Mouse (Mus musculus) NIH3T3 (cell line): ENCODE measurements around the gene Pde2a.

ENCODE experiments used
- DNase-seq: peaks from one replicate; pipeline ENCODE4 v3.0.0-alpha.2; 2012; ENCODE audit warnings: low read depth

Pde2a gene

DNA sequence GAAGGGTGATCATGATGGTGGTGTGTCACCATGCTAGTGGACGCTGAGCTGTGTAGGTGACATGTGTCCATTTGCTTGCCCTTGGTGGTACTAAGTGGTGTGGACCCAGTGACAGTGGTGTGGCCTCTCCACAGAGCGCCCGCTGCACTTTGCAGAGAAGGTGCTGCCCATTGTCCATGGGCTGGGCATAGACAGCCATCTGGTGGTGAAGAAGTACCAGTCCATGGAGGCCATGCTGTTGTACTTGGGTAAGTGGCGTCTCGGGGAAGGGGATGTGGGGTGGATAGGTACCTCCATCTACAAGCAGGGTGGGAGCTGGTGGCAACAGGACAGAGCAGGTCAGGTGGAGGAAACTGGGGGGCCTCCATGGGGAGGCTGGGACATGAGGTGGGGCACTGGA, 17.7 kb upstream of the Pde2a start:
- DNase-seq: no peak

DNA sequence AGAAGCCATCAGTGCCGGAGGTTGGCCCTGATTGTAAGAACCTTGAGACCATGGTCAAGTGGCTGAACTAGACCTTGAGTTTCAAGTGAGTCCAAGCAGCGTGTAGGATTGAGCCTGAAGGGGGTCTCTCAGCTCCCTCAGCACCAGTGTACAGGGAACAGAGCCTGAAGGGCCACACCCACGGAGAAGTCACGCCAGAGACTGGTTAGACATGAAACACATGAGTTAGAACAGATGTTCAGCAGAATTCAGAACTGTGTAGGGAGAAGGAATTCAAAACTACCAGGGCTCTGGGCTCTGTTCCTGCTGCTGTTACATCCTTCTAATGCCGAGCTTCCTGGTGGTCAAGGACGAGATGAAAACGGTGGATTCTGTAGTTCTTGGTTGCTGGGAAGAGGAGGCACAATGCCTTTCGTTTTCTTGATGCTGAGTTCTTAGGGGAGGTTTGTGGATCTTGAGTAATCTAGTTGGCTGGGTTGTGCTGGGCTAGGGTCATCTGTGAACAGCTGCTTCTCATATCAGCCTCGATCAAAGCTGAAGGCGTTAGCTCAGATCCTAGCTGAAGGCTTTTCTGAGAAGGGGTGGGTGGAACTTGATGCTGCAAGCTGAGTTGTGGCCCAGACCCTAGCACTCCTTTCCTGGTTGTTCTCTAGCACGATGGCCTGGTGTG, 11.1 kb upstream of the Pde2a start, which contains the start of gene Gm45837:
TSS of gene Gm45837 (plus strand) at position 620 of the 670 bp plus-strand sequence.
- no peak for DNase-seq

DNA sequence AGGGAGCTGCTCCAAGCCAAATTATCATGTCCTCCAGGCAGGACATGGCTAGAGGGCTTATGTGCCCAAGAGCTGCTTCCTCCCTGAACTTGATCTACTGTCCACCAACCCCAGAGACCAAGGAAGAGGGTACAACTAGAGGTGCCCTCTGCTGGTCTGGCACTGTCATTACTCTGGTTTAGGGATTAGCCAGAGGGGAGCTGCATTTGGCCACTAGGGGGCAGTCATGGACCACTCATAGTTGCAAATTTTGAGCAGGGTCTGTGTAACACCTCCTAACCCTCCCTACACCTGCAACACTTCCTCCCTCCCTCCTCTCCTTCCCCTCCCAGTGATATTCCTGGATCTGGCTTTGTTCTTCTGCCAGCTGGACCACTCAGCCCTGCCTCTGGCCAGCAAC, 8.7 kb upstream of the Pde2a start:
- DNase-seq: peak; percentile 86

DNA sequence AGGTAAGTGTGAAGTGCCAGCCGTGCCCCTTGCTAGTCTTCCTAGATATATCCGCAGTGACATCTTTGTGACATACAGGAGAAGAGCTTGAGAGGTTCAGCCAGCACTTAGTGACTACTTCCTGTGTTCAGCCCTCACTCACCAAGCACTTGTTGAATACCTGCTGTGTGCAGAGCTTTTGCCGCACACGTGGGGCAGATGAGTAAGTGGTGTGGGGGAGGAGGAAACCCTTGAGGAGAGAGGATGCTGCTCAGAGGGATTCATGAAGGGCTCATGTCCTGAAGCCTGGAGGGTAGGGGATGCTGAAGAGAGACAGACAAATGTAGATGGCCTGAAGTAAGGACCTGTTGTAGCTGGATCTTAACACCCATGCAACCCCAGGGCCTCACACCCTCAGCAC, 7.3 kb upstream of the Pde2a start:
- no peak for DNase-seq

DNA sequence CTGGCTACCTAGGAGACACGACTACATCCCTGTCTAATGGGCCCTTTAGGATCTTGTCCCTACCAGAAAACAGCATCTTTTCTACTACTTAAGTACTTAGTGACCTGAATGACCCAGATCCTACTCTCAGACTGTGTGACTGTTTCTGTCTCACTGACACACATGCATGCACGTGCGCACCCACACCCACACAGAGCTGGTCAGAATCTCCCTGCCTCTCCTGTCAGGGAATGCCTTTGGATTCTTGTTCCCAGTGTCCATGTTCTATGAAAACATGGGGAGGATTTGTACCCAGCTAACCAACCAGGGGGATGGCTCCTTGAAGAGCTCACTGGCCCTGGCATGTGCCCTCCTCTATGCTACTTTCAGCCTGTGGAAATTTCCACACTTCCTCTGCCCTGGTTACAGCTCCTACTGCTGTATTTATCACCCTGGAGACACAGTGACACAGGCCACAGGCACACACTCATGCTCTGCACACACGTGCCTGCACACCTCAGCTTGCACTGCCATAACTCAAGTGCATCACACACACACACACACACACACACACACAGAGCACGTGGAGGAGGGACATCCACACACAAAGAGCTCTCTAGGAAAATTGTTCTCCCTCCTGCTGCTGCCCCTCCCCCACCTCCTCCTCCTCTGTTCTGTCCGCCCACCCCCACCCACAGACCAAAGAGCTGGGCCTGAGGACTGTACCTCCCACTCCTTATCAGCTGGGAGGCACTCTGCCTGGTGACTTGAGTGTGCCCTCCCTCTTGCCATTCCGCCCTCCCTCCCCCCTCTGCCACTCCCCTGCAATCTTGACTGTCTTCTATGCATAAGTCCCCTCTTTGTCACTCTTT, 6.6 kb upstream of the Pde2a start:
- no peak for DNase-seq

DNA sequence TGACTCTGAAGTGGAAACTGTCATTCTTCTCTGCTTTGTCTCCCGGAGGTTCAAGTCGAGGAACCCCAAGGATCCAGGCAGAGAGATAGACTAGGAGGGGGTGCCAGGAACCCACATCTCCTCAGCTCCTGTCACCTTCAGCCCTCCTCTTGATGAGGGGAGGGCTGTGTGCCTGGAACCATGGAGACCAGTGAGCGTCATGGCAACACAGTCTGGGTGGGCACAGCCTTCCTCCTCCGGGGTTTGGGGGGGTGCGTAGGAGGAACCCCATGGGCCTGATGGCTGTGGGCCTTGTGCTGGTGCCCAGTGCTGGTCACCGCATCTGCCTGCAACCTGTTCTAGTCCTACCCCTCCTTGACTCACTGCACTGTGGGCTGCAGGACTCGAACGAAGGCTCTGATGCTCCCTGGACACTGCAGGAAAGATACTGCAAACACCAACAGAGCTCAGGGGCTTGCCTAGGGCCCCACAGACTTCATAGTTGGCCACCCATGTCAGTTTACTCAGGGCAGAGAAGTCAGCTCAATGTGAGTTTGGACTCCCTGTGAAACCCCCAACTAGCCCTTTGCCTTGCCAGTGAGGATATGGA, 5.9 kb upstream of the Pde2a start:
- no peak for DNase-seq

DNA sequence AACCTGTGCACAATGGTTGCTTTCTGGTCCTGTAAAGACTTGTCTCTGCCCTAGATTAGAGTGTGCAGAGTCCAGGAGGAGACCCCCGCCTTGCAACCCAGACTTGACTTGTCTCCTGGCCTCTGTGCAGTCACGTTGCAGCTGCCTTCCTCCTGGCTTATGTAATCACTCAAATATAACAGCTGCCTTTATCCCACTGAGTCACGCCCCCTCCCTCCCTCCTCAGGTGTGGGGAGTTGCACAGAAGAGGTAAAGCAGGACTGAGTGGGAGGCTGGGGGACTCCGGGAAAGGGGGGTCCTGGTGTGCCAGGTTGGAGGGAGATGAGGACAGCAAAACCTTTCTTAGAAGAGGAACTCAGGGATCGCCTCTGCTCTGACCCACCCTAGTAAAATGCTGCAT, 5.1 kb upstream of the Pde2a start:
- no peak for DNase-seq

DNA sequence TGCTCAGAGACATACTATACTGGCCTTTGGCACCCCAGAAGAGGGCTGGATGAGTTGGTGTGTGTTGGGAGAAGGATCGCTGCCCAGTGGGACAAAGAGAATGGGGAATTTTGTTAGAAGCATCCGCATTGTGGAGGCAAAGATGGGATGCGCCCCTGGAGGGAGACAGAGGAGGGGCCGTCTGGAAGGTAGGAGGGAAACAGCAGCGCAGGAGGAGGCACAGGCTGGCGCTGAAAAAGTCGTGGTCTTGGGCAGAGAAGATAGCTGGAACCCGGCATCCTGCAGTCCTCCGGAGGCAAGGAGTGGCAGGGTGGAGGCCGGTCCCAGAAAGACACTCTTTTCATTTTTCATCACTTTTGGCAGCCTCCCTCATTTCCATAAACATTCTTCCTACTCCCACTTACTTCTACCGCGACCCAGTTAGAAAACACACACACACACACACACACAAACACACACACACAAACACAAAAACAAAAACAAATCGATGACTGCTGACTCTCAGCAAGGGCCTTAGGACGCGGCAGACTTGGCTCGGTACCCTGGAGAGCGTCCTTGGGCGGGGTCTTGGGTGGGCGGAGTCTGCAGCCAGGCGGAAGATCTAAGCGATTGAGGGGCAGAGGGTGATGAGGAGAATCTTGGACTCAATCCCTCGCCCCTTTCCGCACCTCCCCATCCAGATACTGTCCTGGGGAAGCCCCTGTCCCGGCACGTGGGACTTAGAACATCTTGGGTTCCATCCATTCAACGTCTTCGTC, 2.3 kb upstream of the Pde2a start:
- DNase-seq: peak; percentile 15

DNA sequence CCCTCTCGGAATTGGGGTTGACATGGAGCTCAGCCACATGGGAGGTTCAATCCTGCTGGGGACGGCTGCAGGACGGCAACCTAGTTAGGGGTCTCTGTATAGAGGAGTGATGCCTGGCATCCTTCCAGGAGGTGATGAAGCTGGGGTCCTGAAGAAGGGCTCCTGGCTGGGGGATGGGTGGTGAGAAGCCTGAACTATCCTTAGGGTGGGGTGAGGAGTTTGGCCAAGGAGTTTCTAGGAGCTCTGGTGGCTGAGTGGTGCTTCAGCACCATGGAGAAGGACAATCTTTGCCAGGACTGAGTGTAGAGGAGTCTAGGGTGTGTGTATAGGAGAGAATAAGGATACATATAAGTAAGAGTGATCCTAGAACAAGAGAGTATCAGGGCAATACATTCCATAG, 578 bp downstream of the Pde2a start:
- DNase-seq: peak; percentile 77

DNA sequence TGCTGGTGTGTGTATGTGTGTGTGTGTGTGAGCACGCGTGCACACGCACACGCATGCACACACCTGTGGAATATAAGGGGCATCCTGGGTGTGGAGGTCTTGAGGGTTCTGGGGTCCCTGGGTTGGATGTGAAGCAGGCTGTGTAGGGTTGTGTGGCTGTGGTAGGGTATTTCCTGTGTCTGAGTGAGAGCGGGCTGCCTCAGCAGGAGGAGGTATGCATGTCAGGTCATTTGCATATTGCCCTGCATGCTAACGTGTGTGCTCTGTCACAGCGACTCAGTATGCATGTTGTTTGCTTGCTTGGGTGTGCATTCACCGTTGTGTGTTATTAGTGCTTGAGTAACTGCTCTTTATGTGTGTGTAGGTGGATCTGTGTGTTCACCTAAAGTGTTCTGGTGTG, 1.2 kb downstream of the Pde2a start:
- DNase-seq: no peak

DNA sequence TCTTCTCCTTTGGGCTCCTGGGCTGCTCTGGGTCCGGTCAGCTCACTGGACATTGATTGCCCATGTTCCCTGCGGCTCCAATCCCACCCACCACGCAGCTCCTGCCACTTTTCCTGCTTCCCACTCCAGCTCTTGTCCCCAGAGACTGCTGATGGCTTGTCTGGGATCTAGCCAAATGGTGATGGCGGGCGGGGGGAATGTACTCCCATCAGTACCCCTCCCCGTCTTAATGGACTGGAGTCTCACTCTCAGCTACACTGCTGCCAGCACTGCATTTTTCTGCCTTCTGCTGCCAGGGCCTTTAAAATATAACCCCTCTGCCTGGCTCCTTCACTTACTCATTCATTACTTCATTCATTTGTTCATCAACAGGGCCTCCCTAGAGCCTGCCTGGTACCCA, 2.5 kb downstream of the Pde2a start:
- DNase-seq: no peak

DNA sequence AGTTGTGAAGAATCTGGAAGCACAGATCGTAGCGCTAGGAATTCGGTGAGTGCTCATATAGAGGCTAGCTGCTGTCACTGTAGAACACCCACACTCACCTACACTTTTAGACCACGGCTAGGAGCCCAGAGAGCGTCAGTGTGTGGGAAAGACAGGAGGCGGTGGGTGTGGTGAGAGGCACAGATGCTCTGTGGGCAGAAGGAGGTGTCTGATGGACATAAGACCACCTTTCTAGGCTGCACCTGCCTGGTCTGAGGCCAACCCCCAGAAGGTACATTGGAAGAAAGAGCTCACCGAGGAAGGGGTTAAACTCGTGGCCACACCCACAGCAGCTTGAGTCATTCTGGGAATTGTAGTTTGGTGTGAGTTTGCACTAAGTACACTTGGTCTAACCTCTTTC, 5.2 kb downstream of the Pde2a start:
- peak; percentile 14 for DNase-seq

DNA sequence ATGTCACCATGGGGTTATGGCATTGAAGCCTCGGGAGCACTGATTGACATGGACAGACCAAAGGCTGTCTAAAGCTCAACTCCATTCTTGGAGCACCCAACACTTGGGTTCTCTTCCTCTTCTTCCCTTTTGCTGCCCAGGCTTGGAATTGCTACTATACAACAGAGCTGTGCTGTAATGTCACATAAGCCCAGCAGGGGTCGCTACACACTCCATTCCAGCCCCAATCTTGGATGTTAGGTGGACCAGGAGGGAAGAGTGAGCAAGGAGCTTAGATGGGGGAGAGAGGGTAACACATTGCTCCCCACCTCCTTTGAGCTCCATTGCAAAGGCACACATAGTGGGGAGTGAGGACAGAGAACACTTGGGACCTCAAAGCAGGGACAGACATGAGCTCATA, 6.2 kb downstream of the Pde2a start:
- peak; percentile 34 for DNase-seq

DNA sequence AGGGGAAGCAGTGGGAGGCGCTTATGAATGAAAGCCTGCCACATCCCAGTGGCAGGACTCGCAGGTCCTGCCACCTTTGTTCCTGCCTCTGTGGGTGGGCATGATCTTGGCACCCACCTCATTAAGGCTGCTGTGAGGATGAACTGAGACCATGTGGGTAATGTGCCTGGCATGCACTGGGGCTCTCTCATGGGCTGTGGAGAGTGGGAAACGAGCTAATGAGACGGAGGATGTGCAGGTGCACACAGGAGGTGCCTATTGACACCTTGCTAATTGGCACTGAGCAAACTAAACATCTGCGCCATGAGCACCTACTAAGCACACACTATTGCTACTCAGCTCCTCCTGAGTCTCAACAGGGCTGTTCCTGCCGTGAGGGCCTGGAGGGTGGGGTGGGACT, 13.5 kb downstream of the Pde2a start:
- DNase-seq: no peak

DNA sequence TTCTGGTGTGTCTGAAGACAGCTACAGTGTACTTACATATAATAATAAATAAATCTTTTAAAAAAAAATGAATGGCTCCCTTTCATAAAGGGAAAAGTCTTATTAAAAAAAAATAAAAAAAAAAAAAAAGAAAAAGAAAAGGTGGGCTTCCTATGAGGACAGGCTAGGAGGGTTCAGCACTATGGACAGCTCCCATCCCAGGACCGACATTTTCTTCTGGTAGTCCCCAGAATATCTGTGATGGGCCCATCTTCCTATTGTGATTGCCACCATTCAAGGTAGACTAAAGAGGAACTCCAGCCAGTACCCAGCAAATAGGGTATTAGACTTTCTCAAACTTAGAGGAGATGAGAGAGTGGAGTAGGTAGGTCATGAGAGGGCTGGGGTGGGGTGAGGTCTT, 16.4 kb downstream of the Pde2a start:
- DNase-seq: peak; percentile 58

DNA sequence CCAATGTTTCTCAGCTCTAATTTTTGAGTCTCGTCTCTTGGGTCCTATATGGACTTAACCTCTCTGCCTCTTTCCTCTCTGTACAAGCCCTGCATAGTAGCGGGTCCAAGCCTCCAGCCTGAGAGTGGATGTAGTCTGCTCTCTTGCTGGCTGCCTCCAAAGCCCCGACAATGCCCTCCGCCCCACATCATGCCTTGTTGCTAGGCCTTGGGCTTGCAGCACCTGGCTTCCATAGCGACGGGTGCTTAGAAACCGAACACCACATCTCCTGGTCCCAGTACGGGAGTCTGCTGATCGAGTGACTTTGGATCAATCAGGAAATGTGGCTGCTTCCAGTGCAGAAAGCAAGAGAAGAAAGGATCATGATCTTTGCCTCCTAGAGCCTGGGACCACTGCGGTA, 21.6 kb downstream of the Pde2a start:
- DNase-seq: no peak

DNA sequence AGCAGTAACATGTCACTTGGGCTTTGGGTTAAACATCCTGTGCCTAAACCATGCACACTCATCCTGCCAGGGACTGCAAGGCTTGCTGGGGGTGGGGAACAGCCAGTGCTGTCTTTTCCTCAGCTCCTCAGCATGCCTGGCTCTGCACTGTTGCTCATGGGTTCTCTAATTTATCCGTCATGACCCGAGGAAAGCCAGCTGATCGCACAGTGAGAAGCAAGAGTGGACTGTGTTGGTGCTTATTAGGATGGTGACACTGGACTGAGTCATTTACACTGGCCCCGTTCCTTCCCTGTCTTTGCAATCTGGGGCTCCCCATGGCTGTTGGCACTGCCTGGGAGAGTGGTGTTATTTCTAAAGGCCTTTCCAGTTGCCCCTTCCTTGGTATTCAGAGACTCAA, 22.7 kb downstream of the Pde2a start:
- no peak for DNase-seq

DNA sequence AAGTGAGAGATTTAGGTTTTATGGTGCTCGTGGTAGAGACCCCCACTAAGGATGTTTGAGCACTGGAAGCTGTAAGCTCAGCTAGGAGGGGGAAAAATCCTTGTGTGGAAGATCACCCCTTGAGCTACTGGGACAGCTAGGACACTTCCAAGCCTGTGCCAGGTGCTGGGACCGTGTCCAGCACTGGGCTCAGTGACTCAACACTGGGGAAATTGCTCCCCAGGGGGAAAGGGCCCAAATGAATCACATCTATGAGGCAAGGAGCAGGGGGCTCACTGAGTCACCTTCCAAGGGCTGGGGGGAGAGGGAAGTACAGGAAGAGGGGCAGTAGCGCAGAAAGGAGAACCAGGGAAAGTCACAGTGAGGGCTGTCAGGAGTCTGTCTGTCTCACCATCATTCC, 28.4 kb downstream of the Pde2a start:
- peak; percentile 32 for DNase-seq

DNA sequence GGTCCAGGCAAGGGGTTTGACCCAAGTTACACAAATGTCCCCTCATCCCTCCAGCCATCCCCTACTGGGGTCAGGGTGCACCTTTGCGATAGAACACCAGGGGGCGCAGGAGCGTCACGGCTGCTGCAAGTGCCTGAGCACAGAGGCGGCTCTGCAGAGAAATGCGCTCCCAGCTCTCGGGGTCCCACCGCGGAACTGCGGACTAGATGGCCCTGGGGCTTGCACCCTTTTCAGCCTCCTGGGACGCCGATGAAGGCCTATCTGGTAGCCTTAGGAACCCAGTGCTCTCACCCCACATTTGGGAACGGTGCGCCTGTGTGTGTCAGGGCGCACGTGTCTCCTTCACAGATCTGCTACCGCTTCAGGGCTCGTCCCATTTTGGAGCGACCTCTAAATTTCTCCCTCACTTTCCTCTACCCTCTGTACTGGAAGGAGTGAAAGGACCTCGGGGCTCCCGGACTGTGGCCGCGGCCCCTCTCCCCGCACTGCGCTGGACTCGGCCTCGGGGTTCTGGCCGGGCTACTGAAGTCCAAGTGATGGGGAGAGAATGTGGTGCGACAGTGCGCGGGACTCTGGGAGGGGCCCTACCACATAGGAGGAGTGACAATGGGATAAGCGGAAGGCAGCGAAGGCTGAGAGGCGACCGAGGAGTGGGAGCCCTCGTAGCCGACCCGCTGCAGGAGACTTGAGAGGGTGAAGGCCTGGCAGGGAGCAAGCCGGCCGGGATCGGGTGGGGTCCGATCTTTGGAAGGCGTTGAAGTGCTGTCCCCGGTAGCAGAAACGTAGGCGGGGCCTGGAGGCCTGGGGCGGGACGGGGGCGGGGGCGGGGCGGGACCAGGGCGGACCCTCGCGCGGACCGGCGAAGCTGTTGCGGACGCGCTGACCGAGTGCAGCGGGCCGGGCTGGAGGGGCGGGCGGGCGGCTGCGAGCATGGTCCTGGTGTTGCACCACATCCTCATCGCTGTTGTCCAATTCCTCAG, 29.2 kb downstream of the Pde2a start:
- DNase-seq: peak; percentile 79

DNA sequence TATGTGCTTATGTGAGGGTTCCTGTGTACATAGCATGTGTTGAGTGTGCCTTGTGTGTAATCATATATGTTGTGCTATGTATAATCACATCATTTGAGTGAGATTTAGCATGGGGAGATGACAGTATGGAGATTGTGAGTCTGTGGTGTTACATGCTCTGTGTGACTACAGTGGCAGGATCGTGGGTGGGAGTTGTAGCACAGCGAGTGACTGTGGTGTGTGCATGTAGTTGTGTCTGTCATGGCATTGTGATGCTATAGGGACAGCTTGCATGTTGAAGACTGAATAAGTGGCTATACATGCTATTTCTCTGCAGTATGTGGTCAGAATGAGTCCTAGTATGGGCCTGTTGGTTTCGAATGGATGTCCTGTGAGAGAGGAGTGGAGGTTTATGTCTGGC, 31.2 kb downstream of the Pde2a start:
- no peak for DNase-seq

DNA sequence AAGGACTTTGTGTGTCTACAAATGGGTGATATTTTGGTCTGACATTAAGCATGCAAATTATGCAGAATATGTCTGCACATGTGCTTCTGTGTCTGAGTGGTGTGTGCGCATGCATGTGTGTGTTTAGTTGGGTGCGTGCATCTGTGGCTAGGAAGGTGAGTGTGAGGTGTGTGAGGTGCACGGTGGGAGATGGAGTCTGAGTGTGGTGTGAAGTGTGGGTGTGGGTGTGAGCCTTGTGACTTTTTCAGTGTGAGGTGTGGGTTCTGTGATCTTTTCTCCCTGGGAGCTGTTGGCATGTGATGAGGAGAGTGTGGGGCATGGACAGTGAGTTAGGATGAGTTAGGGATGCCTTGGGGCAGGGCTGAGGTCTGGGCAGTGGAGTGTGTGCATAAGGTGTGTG, 31.8 kb downstream of the Pde2a start:
- DNase-seq: no peak
